8 mouse cellular contexts compared by ENCODE assay signal in the genomic region with DNA sequence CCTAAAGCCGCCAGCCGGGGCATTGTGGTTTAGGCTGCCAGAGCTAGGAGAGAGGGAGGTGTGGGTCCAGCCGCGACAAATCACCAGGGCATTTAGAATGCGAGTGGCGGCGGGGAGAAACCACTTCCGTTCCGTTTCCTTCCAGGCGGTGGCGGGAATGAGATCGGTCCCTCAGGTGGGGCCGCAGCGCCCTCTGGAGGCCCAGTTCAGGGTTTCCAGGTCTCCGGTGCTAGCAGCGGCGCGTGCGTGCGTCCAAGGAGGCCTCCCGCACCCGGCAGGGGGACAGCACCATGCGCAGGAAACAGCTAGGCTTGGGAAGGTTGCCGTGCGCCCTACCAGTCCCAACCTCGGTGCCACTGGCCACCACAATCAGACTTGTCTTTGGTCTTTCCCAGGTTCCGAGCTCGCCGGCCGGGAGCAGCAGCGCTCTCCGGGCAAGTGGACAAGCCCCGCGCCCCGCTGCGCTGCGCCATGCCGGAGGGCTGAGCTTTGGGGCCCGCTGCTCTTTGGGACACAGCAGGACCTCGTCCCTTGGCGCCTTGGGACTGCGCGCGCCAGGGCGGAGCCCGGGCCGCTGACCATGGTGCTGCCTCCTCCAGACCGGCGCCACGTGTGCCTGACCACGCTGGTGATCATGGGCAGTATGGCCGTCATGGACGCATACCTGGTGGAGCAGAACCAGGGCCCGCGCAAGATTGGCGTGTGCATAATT. TPM values are rescaled to one million over a fixed set of nuclear protein-coding genes. Genes with fewer than 3 reads are reported as not detected.
DNase-seq lines count a peak whose midpoint lies in the region; ATAC-seq and TF ChIP-seq lines count a peak whose summit lies in the region.

No protein-coding gene starts in this region.

- 4% methylated on average over 56 of the region's 56 CpGs for WGBS in kidney, adult 2 months
- 3% methylated on average over 56 of the region's 56 CpGs for WGBS in limb, embryonic 11.5 days
- WGBS in midbrain, embryonic 13.5 days: 3% methylated on average over 56 of the region's 56 CpGs

- intact Hi-C loops in heart, postnatal 25 days (cut with DNase I): no loop called here

- H3K27ac ChIP-seq in kidney, adult 2 months (ENCODE audit: insufficient read depth, low read depth, low read length): no peak overlapping the region
- no peak overlapping the region for H3K27ac ChIP-seq in limb, embryonic 11.5 days (replicated peaks; ENCODE audit: low read depth, low read length)
- H3K27ac ChIP-seq in midbrain, embryonic 13.5 days: peak overlapping the region; percentile 17; the same call in 1 of the 2 replicates

- peak overlapping the region; percentile 81 for H3K4me2 ChIP-seq in limb, embryonic 11.5 days (ENCODE audit: low read depth, severe bottlenecking)
- H3K4me2 ChIP-seq in midbrain, embryonic 13.5 days (replicated peaks): peak overlapping the region; percentile 88

- no peaks in the 10 kb centered on the region for H3K36me3 ChIP-seq in kidney, adult 2 months (ENCODE audit: control insufficient read depth, insufficient read depth, low read length)
- no peaks in the 10 kb centered on the region; the same call in 1 of the 2 replicates for H3K36me3 ChIP-seq in limb, embryonic 11.5 days (ENCODE audit: control insufficient read depth, insufficient read depth, low read length)
- H3K36me3 ChIP-seq in midbrain, embryonic 13.5 days: peaks cover 44% of the 10 kb centered on the region

- H3K9ac ChIP-seq in limb, embryonic 11.5 days (ENCODE audit: low read length): no peak overlapping the region
- peak overlapping the region; percentile 90 for H3K9ac ChIP-seq in midbrain, embryonic 13.5 days (replicated peaks)

- TF ChIP-seq CTCF in kidney, adult 2 months (conservative IDR thresholded peaks at IDR 0.05; ENCODE audit: insufficient read depth, insufficient read length, low read depth, low read length): peak; percentile 46

- TF ChIP-seq POLR2A in kidney, adult 2 months (IDR thresholded peaks at IDR 0.05; ENCODE audit: low read depth, low read length): no peak

- H3K9me3 ChIP-seq in limb, embryonic 11.5 days (ENCODE audit: control insufficient read depth, low read length): no peaks in the 10 kb centered on the region
- H3K9me3 ChIP-seq in midbrain, embryonic 13.5 days: peaks cover 4% of the 10 kb centered on the region; the same call in 1 of the 2 replicates

- DNase-seq in heart, adult 18-20 months: peak; percentile 54 to 66
- no peak for DNase-seq in heart, postnatal 25 days (ENCODE audit: low spot score)
- peak; percentile 71 for DNase-seq in embryo, embryonic 11.5 days (ENCODE audit: low read depth, low spot score)
- peak; percentile 59 for DNase-seq in kidney, adult 2 months
- peak; percentile 92 for DNase-seq in limb, embryonic 11.5 days (ENCODE audit: low spot score)
- peak; percentile 56 for DNase-seq in spleen, adult 12 weeks (ENCODE audit: low spot score)

- peak; percentile 82 for ATAC-seq in granulocyte monocyte progenitor cell, adult 5-6 weeks (replicated peaks; ENCODE audit: poor library complexity, severe bottlenecking)
- ATAC-seq in limb, embryonic 11.5 days (ENCODE audit: insufficient number of reproducible peaks, low FRiP score, low TSS enrichment, low read depth): no peak; the same call in 1 of the 2 replicates
- ATAC-seq in midbrain, embryonic 13.5 days: peak; percentile 65

- H3K27me3 ChIP-seq in kidney, adult 2 months (replicated peaks; ENCODE audit: control insufficient read depth, insufficient read depth, low read length): no peaks in the 10 kb centered on the region
- H3K27me3 ChIP-seq in limb, embryonic 11.5 days (ENCODE audit: control insufficient read depth, insufficient read depth, low read length): peaks cover 7% of the 10 kb centered on the region; the same call in 1 of the 2 replicates
- 0 out of 2 replicates have a peak, but pooled peaks cover 6% of the 10 kb centered on the region for H3K27me3 ChIP-seq in midbrain, embryonic 13.5 days

- H3K4me3 ChIP-seq in kidney, adult 2 months (ENCODE audit: insufficient read depth, low read depth, low read length): peak overlapping the region; percentile 23; the same call in 1 of the 2 replicates
- H3K4me3 ChIP-seq in limb, embryonic 11.5 days (ENCODE audit: low read depth, low read length): peak overlapping the region; percentile 28
- peak overlapping the region; percentile 76 for H3K4me3 ChIP-seq in midbrain, embryonic 13.5 days (replicated peaks)

- H3K4me1 ChIP-seq in kidney, adult 2 months (ENCODE audit: control insufficient read depth, insufficient read depth, low read length): no peaks in the 10 kb centered on the region
- peaks cover 10% of the 10 kb centered on the region; the same call in 1 of the 2 replicates for H3K4me1 ChIP-seq in limb, embryonic 11.5 days (ENCODE audit: control insufficient read depth, insufficient read depth, low read length)
- H3K4me1 ChIP-seq in midbrain, embryonic 13.5 days (replicated peaks): peaks cover 30% of the 10 kb centered on the region

RNA-seq across cellular contexts. Expression of gene Tmem121, which starts 2.0 kb away (rescaled TPM):
- not detected for total RNA-seq in heart, adult 18-20 months (2021)
- under 1 TPM in 1 of 2 experiments, not detected in 1; 0.17 TPM for total RNA-seq in heart, postnatal 25 days (2021)
- total RNA-seq in granulocyte monocyte progenitor cell, adult 5-6 weeks (2014; fragmentation: Nextera tagmentation): 0.17 TPM in 1 of 2 replicates, not detected in the other
- total RNA-seq in granulocyte monocyte progenitor cell, adult 5-6 weeks (2017): not detected in 2 replicates
- 0.27 and 0.41 TPM in 2 replicates for polyA plus RNA-seq in kidney, adult 2 months (2012; rRNA removed)
- 8.0 and 12.0 TPM in 2 replicates for polyA plus RNA-seq in limb, embryonic 11.5 days (2014; fragmentation: Nextera tagmentation; extraction: Ambion mirVana)
- 24.7 and 30.2 TPM in 2 replicates for polyA plus RNA-seq in midbrain, embryonic 13.5 days (2015; fragmentation: Nextera tagmentation; extraction: Ambion mirVana)

RNA-seq across cellular contexts. Expression of gene Tedc1, which starts 31.5 kb away (rescaled TPM):
- total RNA-seq in heart, adult 18-20 months (2021): under 1 TPM; 0.31 to 0.89 TPM
- total RNA-seq in heart, postnatal 25 days (2021): under 1 TPM; 0.61 to 0.83 TPM
- 6.5 and 11.1 TPM in 2 replicates for total RNA-seq in granulocyte monocyte progenitor cell, adult 5-6 weeks (2014; fragmentation: Nextera tagmentation)
- total RNA-seq in granulocyte monocyte progenitor cell, adult 5-6 weeks (2017): 6.1 and 22.6 TPM in 2 replicates
- polyA plus RNA-seq in kidney, adult 2 months (2012; rRNA removed): 1.0 and 1.3 TPM in 2 replicates
- 39.9 and 41.3 TPM in 2 replicates for polyA plus RNA-seq in limb, embryonic 11.5 days (2014; fragmentation: Nextera tagmentation; extraction: Ambion mirVana)
- polyA plus RNA-seq in midbrain, embryonic 13.5 days (2015; fragmentation: Nextera tagmentation; extraction: Ambion mirVana): 21.3 and 21.6 TPM in 2 replicates

RNA-seq across cellular contexts. Expression of gene Crip1, which starts 41.6 kb away (rescaled TPM):
- total RNA-seq in heart, adult 18-20 months (2021): 100 to 1,000 TPM; 191 to 201 TPM
- total RNA-seq in heart, postnatal 25 days (2021): 100 to 1,000 TPM; 178 to 211 TPM
- total RNA-seq in granulocyte monocyte progenitor cell, adult 5-6 weeks (2014; fragmentation: Nextera tagmentation): 161 and 242 TPM in 2 replicates
- 84.6 and 103 TPM in 2 replicates for total RNA-seq in granulocyte monocyte progenitor cell, adult 5-6 weeks (2017)
- 195 and 229 TPM in 2 replicates for polyA plus RNA-seq in kidney, adult 2 months (2012; rRNA removed)
- 56.2 and 62.8 TPM in 2 replicates for polyA plus RNA-seq in limb, embryonic 11.5 days (2014; fragmentation: Nextera tagmentation; extraction: Ambion mirVana)
- polyA plus RNA-seq in midbrain, embryonic 13.5 days (2015; fragmentation: Nextera tagmentation; extraction: Ambion mirVana): 31.0 and 35.1 TPM in 2 replicates

RNA-seq across cellular contexts. Expression of gene Crip2, which starts 47.7 kb away (rescaled TPM):
- 1,000 to 10,000 TPM; 1,463 to 1,557 TPM for total RNA-seq in heart, adult 18-20 months (2021)
- 1,000 to 10,000 TPM; 1,410 to 1,505 TPM for total RNA-seq in heart, postnatal 25 days (2021)
- not detected in 2 replicates for total RNA-seq in granulocyte monocyte progenitor cell, adult 5-6 weeks (2014; fragmentation: Nextera tagmentation)
- total RNA-seq in granulocyte monocyte progenitor cell, adult 5-6 weeks (2017): 0.46 TPM in 1 of 2 replicates, not detected in the other
- 221 and 233 TPM in 2 replicates for polyA plus RNA-seq in kidney, adult 2 months (2012; rRNA removed)
- 49.7 and 53.8 TPM in 2 replicates for polyA plus RNA-seq in limb, embryonic 11.5 days (2014; fragmentation: Nextera tagmentation; extraction: Ambion mirVana)
- polyA plus RNA-seq in midbrain, embryonic 13.5 days (2015; fragmentation: Nextera tagmentation; extraction: Ambion mirVana): 360 TPM in 2 replicates

Comparison
In these comparisons a context has a peak if more than half of its experiments do, and no peak if none do; other contexts are left out.
1. H3K4me3 ChIP-seq: peak in every context shown above with its lines; median percentile 76 in midbrain, embryonic 13.5 days; 28 in limb, embryonic 11.5 days; 23 in kidney, adult 2 months.